Mouse (Mus musculus): ENCODE results near the gene Gtpbp3. TPM values are rescaled to one million over a fixed set of nuclear protein-coding genes. Genes with fewer than 3 reads are reported as not detected.

Gtpbp3 gene
- total RNA-seq, 2 experiments from 2014 or later, result 10.1 to 10.7 TPM

- no peak for DNase-seq
- Histone ChIP-seq H3K27ac (peak overlapping the region; percentile 94), H3K4me3 (peak overlapping the region; percentile 91)
- TF ChIP-seq CTCF (IDR thresholded peaks at IDR 0.05), result no peak
- intact Hi-C loops (cut with DNase I), result loop anchor here (5.0 kb wide), 1 partner anchor 36 kb away; no protein-coding TSS in a partner anchor
These were observed 1.8 kb upstream of the Gtpbp3 start for GRCm38 (mm10) chr8:71486136-71486529.

GRCm38 (mm10) chr8:71488454-71488853, 551 bp downstream of the Gtpbp3 start:
- intact Hi-C loops (cut with DNase I), result loop anchor here (5.0 kb wide), 1 partner anchor 34 kb away; no protein-coding TSS in a partner anchor
- DNase-seq, result peak; percentile 89
- H3K27ac ChIP-seq, result peak overlapping the region; percentile 98
- TF ChIP-seq CTCF (IDR thresholded peaks at IDR 0.05), result 0 out of 2 replicates have a peak, but pooled peaks have one; percentile 1
- peak overlapping the region; percentile 79 for H3K4me3 ChIP-seq

GRCm38 (mm10) chr8:71495039-71495438, 7.1 kb downstream of the Gtpbp3 start:
- Histone ChIP-seq H3K4me3 (peak overlapping the region; percentile 61), H3K27ac (peak overlapping the region; percentile 81)
- intact Hi-C loops (cut with DNase I), result no loop called here
- TF ChIP-seq CTCF (IDR thresholded peaks at IDR 0.05), result peak; percentile 77
- DNase-seq, result peak; percentile 93

GRCm38 (mm10) chr8:71495811-71496210, 7.9 kb downstream of the Gtpbp3 start:
- intact Hi-C loops (cut with DNase I), result loop anchor here (1.0 kb wide), 1 partner anchor 25 kb away; no protein-coding TSS in a partner anchor
- H3K27ac ChIP-seq, result peak overlapping the region; percentile 81
- no peak for TF ChIP-seq CTCF (IDR thresholded peaks at IDR 0.05)
- DNase-seq, result peak; percentile 36
- H3K4me3 ChIP-seq, result no peak overlapping the region; the same call in 1 of the 2 replicates

GRCm38 (mm10) chr8:71496481-71496880, 8.6 kb downstream of the Gtpbp3 start:
- intact Hi-C loops (cut with DNase I), result loop anchor here (1.0 kb wide), 1 partner anchor 25 kb away; no protein-coding TSS in a partner anchor
- peak; percentile 94 for DNase-seq
- H3K4me3 ChIP-seq, result peak overlapping the region; percentile 15
- H3K27ac ChIP-seq, result peak overlapping the region; percentile 81
- peak; percentile 41 for TF ChIP-seq CTCF (IDR thresholded peaks at IDR 0.05)

DNA sequence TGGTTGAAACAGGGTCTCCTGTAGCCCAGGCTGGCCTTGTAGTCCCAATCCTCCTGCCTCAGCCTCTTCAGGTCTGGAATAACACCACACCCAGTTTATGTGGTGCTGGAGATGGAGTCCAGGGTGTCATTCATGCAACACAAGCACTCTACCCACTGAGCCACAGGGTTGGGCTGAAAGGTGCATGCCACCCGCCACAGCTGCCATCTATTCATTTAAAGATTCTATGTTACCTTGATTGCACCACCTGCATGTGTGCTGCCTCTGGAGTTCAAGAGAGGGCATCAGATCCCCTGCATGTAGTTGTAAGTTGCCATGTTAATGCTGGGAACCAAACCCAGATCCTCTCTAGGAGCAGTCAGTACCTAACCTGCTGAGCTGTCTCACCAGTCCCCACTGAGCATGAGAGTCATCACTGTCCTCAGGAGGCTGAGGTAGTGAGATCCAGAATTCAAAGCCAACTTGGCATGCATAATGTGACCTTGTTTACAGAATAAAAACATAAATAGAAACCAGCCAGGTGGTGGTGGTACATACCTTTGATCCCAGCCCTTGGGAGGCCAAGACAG, 9.3 kb downstream of the Gtpbp3 start:
- intact Hi-C loops (cut with DNase I), result no loop called here
- no peak for TF ChIP-seq CTCF (IDR thresholded peaks at IDR 0.05)
- Histone ChIP-seq H3K4me3 (peak overlapping the region; percentile 15), H3K27ac (peak overlapping the region; percentile 81)
- DNase-seq, result peak; percentile 22

DNA sequence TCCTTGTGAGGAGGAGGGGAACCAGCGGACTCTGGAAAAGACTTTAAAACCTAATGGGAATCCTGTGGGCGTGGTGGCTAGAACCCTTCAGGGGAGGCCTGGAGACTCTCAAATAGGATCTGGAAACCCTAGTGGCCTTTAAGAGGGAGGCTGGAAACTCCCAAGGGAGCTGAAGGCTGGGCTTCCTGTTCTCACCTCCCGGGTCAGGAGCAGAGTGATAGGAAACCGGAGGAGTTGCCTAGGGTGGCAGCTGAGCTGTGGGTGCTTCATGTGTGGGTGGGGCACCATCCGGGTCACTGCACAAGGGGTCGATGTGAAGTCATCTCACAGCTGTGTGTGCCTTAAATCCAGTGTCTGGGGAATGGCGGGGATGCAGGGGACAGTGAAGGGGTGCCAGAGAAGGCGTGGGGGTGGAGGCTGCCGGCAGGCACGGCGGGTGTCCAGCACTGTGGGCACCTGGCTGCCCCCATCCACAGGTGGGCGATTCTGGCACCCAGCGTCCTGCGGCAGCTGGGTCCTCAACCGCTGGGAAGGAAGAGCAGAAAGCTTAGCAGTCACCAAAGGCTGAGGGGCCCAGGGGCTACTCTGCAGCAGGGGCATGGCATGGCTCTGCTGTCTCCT, 10.1 kb downstream of the Gtpbp3 start:
- Histone ChIP-seq H3K27ac (peak overlapping the region; percentile 81), H3K4me3 (peak overlapping the region; percentile 7; the same call in 1 of the 2 replicates)
- peak; percentile 44 for DNase-seq
- TF ChIP-seq CTCF (IDR thresholded peaks at IDR 0.05), result no peak
- intact Hi-C loops (cut with DNase I), result no loop called here

- intact Hi-C loops (cut with DNase I), result no loop called here
- Histone ChIP-seq H3K4me3 (no peak overlapping the region), H3K27ac (peak overlapping the region; percentile 81)
- TF ChIP-seq CTCF (IDR thresholded peaks at IDR 0.05), result no peak
- peak; percentile 23 for DNase-seq
These were observed 11.2 kb downstream of the Gtpbp3 start for GRCm38 (mm10) chr8:71498816-71499690.

GRCm38 (mm10) chr8:71504349-71504748, 16.4 kb downstream of the Gtpbp3 start:
- intact Hi-C loops (cut with DNase I), result no loop called here
- Histone ChIP-seq H3K4me3 (no peak overlapping the region), H3K27ac (no peak overlapping the region)
- DNase-seq, result no peak
- no peak for TF ChIP-seq CTCF (IDR thresholded peaks at IDR 0.05)

GRCm38 (mm10) chr8:71505326-71505725, 17.4 kb downstream of the Gtpbp3 start:
- no peak for TF ChIP-seq CTCF (IDR thresholded peaks at IDR 0.05)
- intact Hi-C loops (cut with DNase I), result no loop called here
- no peak overlapping the region for H3K4me3 ChIP-seq
- no peak for DNase-seq
- no peak overlapping the region for H3K27ac ChIP-seq

DNA sequence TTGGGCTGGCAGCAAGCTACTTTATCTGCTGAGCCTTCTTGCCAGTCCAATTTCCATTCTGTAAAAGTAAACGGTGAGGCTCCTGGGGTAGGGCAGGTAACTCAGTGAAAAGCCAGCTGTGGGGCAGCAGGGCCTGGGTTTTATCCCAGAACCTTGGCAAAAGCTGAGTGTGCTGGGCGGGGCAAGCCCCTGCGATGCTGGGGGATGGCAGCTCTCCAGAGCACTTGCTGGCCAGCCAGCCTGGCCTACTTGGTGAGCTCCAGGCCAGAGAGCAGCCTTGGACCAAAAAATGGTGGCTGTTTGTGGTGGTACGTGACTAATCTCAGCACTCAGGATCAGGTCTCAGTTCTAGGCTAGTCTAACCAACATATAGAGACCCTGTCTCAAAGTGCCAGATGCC, 18.1 kb downstream of the Gtpbp3 start:
- Histone ChIP-seq H3K27ac (no peak overlapping the region), H3K4me3 (no peak overlapping the region)
- peak; percentile 75 for DNase-seq
- TF ChIP-seq CTCF (IDR thresholded peaks at IDR 0.05), result no peak
- intact Hi-C loops (cut with DNase I), result no loop called here

- peak; percentile 93 for DNase-seq
- intact Hi-C loops (cut with DNase I), result no loop called here
- peak overlapping the region; percentile 78 for H3K4me3 ChIP-seq
- no peak for TF ChIP-seq CTCF (IDR thresholded peaks at IDR 0.05)
- peak overlapping the region; percentile 80 for H3K27ac ChIP-seq
These were observed 19.7 kb downstream of the Gtpbp3 start for GRCm38 (mm10) chr8:71507589-71508104.

Measured in gastrocnemius, adult 2 months (tissue).